Mouse (Mus musculus): ENCODE results near the gene Ralgps1.
A peak's percentile ranks its signal among the peaks of the same experiment; 100 is the strongest.

The Ralgps1 gene

DNA sequence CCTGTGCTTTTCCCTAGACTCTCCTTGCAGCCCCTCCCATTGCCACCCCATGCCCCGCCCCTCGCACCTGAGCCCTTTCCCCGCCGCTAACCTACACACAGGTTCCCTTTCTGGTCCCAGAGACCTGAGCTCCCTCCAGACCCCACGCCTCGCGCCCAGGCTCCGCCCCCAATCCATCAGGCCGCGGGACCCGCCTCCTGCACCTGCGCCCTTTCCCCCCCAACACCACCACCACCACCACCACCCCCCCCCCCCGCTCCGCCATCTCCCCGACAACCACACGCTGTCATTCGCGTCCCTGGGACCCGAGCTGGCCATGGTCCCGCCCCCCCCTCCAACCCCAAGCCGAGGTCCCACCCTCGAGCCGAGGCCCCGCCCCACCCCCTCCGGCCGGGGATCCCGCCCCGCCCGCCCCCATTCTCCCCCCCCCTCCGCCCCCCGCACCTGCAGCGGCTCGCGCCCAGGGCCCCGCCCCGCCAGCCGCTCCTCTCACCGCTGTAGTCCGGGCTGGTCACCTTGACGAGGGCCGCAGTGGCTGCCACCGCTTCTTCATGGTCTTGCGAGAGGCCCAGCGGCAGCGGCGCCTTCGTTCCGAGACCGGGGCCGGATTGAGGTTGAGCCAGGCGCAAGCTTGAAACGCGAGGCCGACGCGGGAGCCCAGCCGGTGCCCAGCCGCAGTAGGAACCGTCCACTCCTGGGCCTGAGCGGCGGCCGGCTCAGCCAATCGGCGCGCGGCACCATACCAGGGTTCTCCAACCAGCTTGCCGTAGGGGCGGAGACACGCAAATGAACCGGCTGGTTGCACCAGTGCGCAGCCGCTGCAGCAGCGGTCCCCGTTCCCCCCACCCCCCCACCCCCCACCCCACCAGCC, at the start of gene Ralgps1:
Ralgps1 (minus strand) TSS at position 710 of the 871 bp plus-strand sequence.
- DNase-seq (ENCODE audit: low read depth, low spot score): peak; percentile 97

DNA sequence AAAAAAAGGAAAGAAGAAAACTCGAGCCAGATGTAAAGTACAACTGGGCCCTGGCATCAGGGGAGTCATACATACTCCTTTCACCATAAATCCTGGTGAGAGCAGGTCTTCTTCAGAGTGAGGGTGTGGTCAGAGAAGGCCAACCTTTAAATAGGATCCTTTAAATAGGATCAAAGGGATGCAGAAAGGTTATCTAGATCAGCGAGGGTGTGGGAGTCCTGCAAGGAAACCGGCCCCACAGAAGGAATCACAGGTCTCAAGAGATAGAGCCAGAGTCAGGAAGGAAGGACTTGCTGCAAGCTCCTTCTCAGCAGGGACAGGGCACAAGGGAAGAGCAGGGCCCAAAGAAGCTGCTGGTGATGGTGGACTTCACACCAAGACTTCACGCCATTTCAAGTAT, 46.2 kb upstream of the Ralgps1 start:
- no peak for DNase-seq (ENCODE audit: low read depth, low spot score)

DNA sequence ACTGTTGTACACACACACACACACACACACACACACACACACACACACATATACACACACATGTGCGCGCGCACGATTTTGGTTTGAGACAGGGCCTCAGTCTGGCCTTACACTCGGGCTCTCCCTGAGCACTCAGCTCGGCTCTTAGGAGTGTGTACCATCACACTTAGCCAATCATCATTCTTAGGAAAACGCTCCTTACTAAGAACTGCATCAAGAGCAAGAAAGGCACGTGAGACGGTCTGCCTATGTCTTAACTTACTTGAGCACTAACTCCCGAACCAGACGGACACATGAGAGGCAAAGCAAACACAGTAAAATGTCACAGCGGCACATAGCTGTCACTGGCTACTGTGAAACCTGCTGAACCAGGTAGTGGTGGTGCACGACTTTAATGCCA, 42.7 kb upstream of the Ralgps1 start:
- no peak for DNase-seq (ENCODE audit: low read depth, low spot score)

DNA sequence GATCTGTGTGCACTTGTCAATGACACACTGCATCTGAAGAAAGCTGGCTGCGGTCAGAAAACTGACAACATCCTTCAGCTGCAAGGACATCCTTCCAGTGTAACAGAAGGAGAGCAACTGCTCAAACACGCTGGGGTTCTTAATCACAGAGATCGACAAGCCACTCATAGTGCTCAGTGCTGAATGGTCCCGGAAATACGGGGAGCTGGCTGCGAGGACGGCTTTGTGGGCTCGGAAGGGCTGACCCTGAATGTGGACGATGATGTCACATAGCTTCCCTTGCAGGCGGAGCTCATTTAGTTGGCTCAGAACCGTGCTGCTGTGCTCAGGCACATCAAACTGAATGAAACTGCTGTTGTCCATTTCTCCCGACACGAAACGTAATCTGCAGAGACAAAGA, 40.8 kb upstream of the Ralgps1 start:
- no peak for DNase-seq (ENCODE audit: low read depth, low spot score)

DNA sequence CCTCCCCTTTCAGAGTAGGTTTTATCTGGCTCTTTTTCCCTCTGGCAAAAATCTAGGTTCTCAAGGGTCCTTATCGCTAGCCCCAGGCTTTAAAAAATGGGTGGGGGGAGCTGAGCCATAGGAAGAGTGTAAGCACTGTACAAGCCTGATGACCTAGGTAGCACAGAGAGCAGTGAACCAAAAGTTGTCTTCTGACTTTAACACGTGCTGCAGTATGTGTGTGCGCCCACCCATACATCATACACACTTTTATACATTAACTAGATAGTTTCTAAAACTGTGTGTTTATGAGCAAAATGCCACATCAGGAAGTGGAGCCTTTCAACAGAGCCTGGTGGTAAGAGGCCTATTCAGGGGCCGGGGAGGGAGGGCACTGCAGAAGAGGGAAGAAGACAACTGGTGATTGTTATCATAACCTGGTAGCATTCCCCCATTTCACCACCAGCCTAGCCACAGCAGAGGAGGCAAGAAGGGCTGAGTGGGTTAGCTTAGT, 32.3 kb upstream of the Ralgps1 start:
- no peak for DNase-seq (ENCODE audit: low read depth, low spot score)

DNA sequence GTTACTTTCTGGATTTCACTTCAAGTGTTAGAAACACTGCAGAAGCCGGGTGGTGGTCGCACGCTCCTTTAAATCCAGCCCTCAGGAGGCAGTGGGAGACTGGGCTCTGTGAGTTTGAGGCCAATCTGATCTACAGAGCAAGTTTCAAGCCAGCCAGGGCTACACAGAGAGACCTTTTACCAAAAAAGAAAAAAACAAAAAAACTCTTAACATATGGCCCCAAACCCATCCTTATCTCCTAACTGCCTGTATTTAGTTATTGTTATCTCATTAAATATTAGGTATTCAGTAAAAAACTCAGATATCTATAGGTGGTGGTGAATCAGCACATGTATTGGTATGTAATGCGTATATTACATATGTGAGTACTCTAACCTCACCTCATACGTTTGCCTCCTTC, 31.4 kb upstream of the Ralgps1 start:
- DNase-seq (ENCODE audit: low read depth, low spot score): no peak

DNA sequence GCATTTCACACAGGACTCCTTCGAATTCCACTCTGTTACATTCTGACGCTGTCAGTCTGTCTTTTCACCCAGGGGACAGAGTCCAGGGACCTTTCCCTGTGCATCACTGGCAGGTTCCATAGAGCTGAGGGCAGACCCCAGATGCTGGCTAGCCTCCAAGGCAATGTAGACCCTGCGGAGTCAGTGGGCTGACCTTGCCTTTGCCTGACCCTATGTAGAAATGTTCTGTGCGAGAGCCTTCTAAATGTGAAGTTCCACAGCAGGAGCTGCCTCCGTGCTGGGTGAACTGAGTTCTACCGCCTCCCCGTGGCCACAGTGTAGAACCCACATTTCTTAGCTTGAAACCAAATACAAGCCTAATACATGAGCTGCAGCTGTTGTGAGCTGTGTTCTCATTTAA, 30.9 kb upstream of the Ralgps1 start:
- peak; percentile 71 for DNase-seq (ENCODE audit: low read depth, low spot score)

DNA sequence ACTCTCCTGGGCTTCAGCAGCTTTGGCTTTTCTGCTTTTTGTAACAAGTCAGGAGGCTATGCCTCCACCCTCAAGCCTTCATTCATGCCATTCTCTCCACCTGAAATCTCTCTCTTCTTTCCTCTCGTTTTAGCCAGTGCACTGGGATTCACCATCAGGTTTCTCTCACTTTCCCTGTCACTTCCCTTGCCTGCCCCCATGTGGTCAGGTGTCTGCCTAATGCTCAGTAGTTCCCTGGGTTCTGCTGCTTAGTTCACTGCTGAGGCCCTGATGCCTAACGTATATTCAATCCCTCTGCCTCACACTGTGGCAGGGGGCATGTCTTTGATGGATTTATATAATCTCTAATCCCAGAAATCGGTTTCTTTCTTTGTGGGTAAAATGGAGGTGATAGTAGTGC, 29.9 kb upstream of the Ralgps1 start:
- DNase-seq (ENCODE audit: low read depth, low spot score): peak; percentile 56

DNA sequence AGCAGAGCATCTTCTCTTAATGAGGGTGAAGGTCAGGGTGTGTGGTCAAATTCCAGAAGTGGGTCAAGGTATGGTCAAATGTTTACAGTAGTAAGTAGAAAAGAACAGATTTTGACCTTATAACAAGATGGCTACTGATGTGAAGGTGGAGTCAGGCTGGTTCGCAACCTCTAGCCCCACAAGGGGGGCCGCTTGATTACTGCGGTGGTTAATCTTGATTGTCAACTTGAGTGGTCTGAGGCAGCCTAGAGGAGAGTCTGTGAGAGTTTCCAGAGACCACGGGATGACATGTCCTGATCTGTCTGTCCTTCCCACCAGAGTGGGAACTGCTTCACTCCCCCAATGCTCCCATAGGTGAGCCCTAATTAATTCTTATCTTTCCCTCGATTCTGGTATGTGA, 29.3 kb upstream of the Ralgps1 start:
- no peak for DNase-seq (ENCODE audit: low read depth, low spot score)

DNA sequence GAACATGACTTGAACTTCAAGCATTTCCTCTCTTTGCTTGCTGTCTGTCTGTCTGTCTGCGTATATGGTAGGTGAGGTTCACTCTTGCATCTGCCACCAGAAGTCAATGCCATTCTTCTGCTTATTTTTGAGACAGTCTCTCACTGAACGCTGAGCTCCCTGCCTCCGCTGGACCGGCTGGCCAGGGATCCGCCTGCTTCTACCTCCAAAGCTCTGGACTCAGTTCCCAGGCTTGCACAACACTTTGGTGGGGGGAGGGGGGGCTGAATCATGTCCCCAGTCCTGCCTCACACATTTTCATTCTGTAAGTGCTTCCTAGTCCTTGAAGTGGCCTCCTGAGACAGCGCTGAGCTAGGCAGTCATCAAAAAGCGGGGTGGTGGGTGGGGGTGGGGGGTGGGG, 27.8 kb upstream of the Ralgps1 start:
- DNase-seq (ENCODE audit: low read depth, low spot score): no peak

DNA sequence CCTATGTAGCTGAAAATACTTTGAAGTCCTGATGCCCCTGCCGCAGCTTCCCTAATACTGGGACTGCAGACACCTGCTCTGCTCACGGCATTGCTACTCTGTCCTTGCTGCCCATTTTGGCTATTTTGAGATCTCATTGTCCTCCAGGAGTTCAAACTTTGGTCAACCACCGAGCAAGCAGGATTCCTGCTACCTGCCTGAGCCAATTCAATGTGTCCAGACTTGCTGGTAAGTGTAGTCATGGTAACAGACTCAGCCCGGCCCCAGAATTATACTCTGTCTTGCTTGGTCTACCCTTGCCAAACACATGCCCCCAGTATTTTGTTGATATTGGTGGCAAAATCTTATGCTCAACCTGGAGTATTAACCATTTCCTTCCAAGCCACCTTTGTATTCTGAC, 25.8 kb upstream of the Ralgps1 start:
- DNase-seq (ENCODE audit: low read depth, low spot score): no peak

DNA sequence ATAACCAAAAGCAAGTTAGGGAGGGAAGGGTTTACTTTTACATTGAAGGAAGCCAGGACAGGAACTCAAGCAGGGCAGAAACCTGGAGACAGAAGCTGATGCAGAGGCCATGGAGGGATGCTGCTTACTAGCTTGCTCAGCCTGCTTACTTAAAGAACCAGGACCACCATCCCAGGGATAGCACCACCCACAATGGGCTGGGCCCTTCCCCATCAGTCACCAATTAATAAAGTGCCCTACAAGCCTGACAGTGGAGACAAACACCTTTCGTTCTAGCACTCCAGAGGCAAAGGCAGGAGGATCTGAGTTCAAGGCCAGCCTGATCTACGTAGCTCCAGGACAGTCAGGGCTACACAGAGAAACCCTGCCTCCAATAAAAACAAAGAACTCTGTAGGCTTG, 23.8 kb upstream of the Ralgps1 start:
- no peak for DNase-seq (ENCODE audit: low read depth, low spot score)

DNA sequence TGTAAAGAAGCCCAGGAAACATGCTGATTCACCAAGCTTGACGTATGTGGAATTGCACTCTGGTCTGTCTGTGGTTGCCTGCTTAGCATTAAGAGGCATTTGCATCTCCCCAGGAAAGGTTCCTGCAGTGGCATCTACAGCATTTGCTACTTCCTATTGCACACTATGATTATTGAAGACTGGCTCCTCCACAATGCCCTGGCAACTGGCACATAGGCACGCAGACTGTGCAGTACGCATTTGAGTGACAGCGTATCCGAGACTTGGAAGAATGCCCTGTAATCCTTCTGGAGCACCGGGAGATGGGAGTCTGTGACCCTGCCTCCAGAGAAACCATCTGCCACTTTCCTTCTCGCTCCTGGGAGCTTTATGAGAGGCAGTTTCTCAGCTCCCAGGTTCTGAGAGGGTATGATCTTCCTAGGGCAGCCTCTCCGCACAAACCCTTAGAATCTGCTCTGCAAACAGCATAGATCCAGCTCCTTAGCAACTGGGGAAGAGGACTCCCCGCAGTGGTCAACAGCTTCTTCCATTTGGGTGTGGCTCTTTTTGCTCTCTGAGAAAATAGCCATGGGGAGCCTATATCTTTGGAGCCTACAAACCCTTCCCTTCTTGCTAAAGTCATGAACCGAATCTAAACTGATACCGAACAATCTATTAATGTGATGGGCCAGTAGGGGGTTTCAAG, 22.8 kb upstream of the Ralgps1 start:
- DNase-seq (ENCODE audit: low read depth, low spot score): no peak

DNA sequence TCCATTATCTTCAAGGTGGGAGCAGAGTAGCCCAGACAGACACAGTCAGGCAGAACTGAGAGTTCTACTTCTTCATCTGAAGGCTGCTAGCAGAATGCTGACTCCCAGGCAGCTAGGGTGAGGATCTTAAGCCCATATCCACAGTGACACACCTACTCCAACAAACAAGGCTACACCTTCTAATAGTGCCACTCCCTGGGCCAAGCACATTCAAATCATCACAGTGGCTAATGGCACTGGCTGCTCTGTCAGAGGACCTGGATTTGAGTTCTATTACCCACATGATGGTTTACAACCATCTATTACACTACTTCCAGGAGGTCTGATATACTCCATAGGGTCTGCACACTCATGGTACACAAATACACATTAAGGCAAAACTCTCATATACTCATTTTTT, 21.7 kb upstream of the Ralgps1 start:
- no peak for DNase-seq (ENCODE audit: low read depth, low spot score)

DNA sequence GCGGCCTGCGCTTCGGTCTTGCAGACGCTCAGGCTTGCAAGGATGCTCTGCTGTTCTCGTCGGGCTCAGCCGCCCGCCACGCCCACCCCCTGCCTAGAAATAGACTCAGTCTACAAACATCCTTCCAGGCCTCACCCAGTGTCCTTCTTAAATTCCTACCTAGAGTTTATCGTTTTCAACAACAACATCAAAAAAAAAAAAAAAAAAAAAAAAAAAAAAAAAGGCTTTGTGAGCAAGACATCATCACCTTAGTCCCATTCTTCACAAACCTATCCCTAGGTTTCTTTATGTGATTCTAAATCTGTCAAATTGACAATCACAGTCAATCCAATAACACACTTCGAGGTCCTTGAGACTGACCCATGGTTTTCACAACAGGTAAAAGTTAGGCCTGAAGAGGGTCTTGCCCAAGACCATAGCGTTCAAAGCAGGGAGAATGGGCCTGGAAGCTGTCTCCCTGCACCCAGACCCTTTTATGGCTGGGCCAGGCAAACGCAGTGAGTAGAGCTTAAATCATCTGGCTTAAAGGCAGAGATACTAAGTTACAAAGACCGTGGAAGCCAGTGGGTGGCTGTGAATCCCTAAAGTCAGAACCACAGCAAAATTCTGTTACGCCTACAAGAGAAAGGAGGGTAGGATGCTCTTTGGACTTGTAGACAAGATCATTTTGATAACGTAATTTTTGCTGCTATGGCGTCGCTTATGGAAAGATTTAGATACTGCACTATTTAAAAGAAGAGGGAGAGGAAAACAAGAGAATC, 542 bp upstream of the Ralgps1 start:
- no peak for DNase-seq (ENCODE audit: low read depth, low spot score)

DNA sequence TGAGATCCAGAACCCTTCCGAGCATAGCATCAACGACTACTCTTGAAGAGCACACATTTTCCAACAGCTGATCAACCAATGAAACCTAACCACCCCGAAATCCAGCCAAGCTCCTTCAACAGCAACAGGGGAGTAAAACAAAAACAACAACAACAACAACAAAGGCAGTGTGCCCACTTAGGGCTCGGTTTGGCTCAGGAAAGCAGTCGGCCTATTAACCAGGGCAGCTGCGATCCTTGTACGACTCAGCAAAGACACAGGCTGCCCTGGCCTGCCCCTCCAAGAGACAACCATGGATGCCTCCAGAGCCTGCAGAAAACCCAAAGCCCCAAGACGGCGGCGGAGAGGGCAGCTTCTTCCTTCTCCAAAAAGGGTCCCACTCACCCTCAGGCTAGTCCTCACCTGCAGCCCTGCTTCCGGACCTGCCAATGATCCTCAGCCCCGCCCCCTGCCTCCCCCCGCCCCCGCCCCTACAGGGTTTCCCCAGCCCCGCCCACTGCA, 960 bp downstream of the Ralgps1 start:
- no peak for DNase-seq (ENCODE audit: low read depth, low spot score)

DNA sequence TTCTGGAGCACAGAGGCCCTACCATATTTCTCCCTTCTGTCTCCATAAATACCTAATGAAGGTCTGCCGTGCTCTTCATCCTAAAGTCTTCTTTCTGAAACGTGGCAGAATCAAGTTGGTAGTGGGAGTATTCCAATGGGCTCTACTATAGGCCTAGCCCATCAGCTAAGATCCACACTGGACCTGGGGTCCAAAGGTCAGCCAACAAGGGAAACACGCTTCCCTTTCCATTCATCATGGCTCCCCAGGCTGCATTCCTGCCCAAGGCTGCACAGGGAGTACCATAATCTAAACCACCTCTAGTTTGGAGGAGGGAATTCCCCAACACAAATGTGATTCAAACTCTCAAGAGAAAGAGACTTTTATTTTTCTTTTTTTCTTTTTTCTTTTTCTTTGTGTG, 1.8 kb downstream of the Ralgps1 start:
- no peak for DNase-seq (ENCODE audit: low read depth, low spot score)

DNA sequence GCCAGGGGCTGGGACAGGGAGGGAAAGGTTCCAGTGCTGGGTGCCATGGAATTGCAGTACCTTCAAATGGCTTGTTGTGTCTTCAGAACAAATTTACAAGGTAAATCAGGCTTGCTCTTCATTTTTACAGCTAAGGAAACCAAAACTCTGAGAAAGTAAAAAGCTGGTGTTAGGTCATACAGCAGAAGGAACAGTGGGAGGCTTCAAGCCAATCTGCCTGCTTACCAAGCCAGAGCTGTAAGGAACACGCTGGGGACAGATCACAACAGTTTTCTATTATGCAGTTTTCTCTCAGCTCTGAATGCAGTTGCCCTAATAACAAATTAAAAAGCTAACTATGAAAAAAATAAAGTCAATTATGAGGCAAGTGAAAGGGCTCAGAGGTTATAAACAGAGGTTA, 2.8 kb downstream of the Ralgps1 start:
- DNase-seq (ENCODE audit: low read depth, low spot score): no peak

DNA sequence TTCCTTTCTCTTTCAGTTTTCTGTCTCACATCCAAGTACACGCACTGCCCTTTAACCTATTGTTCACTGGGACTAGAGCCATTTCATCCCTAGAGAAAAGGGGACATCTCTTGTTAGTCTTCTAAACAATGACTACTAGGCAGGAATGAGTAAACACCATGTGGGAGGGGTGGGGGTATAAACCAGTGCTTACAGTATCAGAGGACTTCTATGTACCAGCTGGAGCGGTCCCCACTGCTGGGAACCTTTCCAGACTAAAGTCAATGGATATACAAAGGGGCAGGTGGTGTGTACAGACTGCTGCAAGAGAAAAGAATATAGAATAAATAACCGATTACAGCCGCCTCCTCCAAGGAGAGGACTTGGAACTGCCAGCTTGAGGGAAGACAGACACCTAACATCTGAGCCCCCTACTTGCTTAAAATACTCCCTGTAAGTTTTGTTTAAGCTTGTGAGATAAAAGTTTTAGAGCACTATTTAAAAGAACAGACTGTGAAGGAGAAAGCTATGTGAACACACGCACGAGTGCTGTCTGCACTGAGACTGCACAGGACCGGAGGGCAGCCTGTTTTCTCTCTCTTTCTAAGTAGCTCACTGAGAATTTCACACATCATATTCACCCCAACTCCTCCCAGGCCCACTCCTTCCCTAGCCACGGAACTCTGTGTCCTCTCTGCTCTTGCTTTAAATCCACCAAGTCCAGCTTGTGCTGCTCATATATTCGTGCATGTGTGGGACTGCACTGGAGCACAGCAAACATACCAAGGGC, 5.4 kb downstream of the Ralgps1 start:
- DNase-seq (ENCODE audit: low read depth, low spot score): no peak

DNA sequence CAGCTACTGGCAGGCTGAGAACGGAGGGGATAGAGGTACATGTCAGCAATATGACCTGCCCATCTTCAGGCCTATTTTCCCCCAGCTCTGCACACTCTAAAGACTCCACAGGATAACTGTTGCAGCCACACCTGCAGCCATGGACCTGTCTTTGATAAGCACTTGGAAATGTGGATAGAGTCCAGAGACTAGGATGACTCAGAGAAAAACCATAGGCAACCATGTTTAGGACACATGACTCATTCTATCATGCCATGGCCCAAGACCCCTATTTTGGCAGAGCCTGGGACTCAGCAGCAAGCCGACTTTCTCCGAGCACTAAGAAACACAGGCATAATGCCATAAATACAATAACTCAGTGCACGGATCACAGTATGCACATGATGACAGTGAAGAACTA, 6.6 kb downstream of the Ralgps1 start:
- peak; percentile 56 for DNase-seq (ENCODE audit: low read depth, low spot score)

DNA sequence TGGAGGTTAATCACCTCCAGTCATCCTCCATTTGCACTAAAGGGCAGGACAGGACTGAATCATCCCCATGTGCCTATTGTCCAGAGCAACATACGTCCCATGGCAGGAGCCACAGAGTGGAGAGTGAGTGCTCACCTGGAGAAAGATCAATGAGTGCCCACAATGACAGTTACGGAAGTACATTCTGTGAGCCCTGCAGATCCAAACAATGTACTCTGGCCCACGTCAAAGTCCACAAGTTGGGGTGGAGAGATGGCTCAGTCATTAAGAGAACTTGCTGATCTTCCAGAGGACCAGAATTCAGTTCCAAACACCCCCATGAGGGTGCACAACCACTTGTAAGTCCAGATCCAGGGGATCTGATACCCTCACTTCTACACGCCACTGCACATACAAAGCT, 7.4 kb downstream of the Ralgps1 start:
- no peak for DNase-seq (ENCODE audit: low read depth, low spot score)
